Mouse (Mus musculus) brown adipose tissue, adult 24 weeks (tissue): ENCODE measurements around the gene Cpa1. TPM values are rescaled to one million over a fixed set of nuclear protein-coding genes. Genes with fewer than 3 reads are reported as not detected.

ENCODE experiments used
- polyA plus RNA-seq: library from polyadenylated mRNA; stranded (reverse); fragments of >200 nt; gene quantifications from 2 replicates; pipeline ENCODE4 v1.2.4, GENCODE M21; 2012; ENCODE audit not compliant: missing spikeins, insufficient read depth, insufficient read length

Cpa1 gene
- polyA plus RNA-seq, 1 experiment: not detected

Other genes starting within 250 kb of the Cpa1 start
- 11.5 and 13.2 TPM in 2 replicates for gene Zc3hc1, start 248.2 kb upstream of the Cpa1 start, polyA plus RNA-seq
- 18.9 and 19.3 TPM in 2 replicates for gene Klhdc10, start 237.3 kb upstream of the Cpa1 start, polyA plus RNA-seq
- 11.8 and 15.0 TPM in 2 replicates for gene Tmem209, start 129.4 kb upstream of the Cpa1 start, polyA plus RNA-seq
- gene Ssmem1, start 129.4 kb upstream of the Cpa1 start, polyA plus RNA-seq: not detected in 2 replicates
- 0.99 TPM in 1 of 2 replicates, not detected in the other for gene Cpa2, start 97.6 kb upstream of the Cpa1 start, polyA plus RNA-seq
- not detected in 2 replicates for gene Cpa4, start 70.8 kb upstream of the Cpa1 start, polyA plus RNA-seq
- gene Cpa5, start 28.2 kb upstream of the Cpa1 start, polyA plus RNA-seq: not detected in 2 replicates
- 1.4 and 4.8 TPM in 2 replicates for gene Cep41, start 54.5 kb downstream of the Cpa1 start, polyA plus RNA-seq
- 1.5 and 6.7 TPM in 2 replicates for gene Mest, start 84.3 kb downstream of the Cpa1 start, polyA plus RNA-seq